Mouse (Mus musculus): ENCODE measurements around the gene Nln. TPM values are rescaled to one million over a fixed set of nuclear protein-coding genes. Genes with fewer than 3 reads are reported as not detected.

The Nln gene
- polyA plus RNA-seq, 1 experiment from 2014 or later: 69.1 TPM

DNA sequence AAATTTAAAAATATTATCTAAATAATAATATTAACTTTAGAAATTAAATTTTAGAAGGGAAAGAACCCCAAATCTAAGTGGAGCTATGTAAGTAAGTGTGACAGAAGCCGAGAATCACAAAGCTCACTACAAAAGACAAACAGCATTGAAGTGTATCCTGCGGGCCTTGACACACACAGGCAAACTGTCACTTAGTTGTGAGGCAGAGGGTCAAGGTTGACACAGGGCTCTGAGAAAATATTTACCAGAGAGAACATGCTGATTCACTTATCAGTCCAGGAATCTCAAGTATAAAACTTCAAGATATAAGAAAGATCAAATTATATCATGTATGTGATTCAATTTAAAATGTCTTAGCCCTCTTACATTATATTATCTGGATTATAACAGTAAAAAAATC lies 85.1 kb downstream of the Nln start:
- no peaks in the 10 kb centered on the region for H3K9me3 ChIP-seq (ENCODE audit: control insufficient read depth, low read length)
- H3K9ac ChIP-seq (replicated peaks; ENCODE audit: low read length): no peak overlapping the region
- H3K4me1 ChIP-seq (ENCODE audit: control insufficient read depth, insufficient read depth, low read length): no peaks in the 10 kb centered on the region
- H3K4me2 ChIP-seq (ENCODE audit: low read length): no peak overlapping the region
- no peak overlapping the region for H3K4me3 ChIP-seq (replicated peaks; ENCODE audit: low read depth, low read length)
- peaks cover 7% of the 10 kb centered on the region; the same call in 1 of the 2 replicates for H3K36me3 ChIP-seq (ENCODE audit: control insufficient read depth, insufficient read depth, low read length)
- 69% methylated on average over 2 of the region's 2 CpGs for WGBS
- H3K27ac ChIP-seq (replicated peaks; ENCODE audit: low read depth, low read length): no peak overlapping the region
- DNase-seq (no peak), ATAC-seq (ENCODE audit: low FRiP score, low TSS enrichment) (no peak)
- no peaks in the 10 kb centered on the region for H3K27me3 ChIP-seq (ENCODE audit: control insufficient read depth, insufficient read depth, low read length)

DNA sequence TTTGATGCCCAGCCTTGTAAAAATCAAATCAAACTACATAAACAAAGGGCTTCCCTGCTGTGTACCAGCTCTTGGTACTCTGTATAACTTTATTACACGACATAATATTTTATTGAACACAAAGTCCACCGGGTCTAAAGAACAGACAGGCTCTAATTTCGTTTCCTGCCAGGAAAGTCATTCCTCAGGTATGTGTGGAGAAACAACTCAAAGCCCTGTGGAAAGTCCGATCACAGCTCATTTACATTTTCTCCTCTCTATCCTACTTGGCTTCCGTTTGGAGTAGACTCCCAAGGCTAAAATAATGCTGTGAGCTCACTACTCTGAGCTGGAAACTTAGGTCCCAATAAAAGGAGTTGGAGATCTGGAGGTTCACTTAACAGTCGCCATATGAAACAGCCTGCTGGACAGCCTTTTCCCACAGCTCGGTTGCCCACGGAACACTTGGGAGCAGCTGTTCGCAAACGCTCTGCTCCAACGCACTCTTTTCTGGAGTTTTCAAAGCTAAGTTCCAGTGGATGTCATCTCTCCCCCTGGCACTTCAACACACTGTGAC lies 86.0 kb downstream of the Nln start:
- no peak for ATAC-seq (ENCODE audit: low FRiP score, low TSS enrichment)
- Histone ChIP-seq H3K4me3 (replicated peaks; ENCODE audit: low read depth, low read length) (no peak overlapping the region), H3K4me1 (ENCODE audit: control insufficient read depth, insufficient read depth, low read length) (no peaks in the 10 kb centered on the region), H3K36me3 (ENCODE audit: control insufficient read depth, insufficient read depth, low read length) (peaks cover 7% of the 10 kb centered on the region; the same call in 1 of the 2 replicates), H3K4me2 (ENCODE audit: low read length) (no peak overlapping the region), H3K9me3 (ENCODE audit: control insufficient read depth, low read length) (no peaks in the 10 kb centered on the region), H3K9ac (replicated peaks; ENCODE audit: low read length) (no peak overlapping the region), H3K27me3 (ENCODE audit: control insufficient read depth, insufficient read depth, low read length) (no peaks in the 10 kb centered on the region), H3K27ac (replicated peaks; ENCODE audit: low read depth, low read length) (no peak overlapping the region)
- no peak for DNase-seq
- 76% methylated on average over 11 of the region's 11 CpGs for WGBS

DNA sequence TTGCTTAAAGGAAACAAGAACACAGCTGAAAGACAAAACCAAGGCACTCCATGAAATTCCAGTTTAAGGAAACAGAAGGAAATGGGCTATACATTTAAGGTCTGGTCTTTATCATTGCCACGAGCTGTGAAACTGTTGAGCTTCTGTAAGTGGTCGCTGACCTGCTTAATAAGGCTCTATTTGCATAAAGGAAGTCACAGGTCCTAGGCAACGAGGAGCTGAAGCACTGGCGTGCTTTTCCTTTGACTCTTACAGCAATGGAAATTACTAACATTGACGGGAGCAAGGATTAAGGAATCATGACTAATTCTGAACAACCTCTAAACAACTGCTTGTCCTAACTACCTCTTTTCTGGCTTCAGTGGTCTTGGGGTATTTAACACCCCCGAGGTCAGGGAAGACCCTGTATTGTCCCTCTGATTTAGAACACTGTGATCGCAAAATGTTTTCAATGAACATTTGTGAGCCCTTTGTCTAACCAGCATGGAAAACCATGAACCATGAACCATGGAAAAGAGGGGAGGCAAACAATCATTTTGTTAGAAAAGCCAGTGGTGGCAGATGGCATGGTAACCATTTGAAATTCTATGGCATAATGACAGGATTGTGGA lies 90.8 kb downstream of the Nln start:
- H3K27me3 ChIP-seq (ENCODE audit: control insufficient read depth, insufficient read depth, low read length): no peaks in the 10 kb centered on the region
- no peaks in the 10 kb centered on the region for H3K9me3 ChIP-seq (ENCODE audit: control insufficient read depth, low read length)
- H3K27ac ChIP-seq (replicated peaks; ENCODE audit: low read depth, low read length): no peak overlapping the region
- 5% methylated on average over 7 of the region's 7 CpGs for WGBS
- H3K36me3 ChIP-seq (ENCODE audit: control insufficient read depth, insufficient read depth, low read length): peaks cover 7% of the 10 kb centered on the region; the same call in 1 of the 2 replicates
- DNase-seq (no peak), ATAC-seq (ENCODE audit: low FRiP score, low TSS enrichment) (no peak)
- H3K4me2 ChIP-seq (ENCODE audit: low read length): no peak overlapping the region
- H3K4me3 ChIP-seq (replicated peaks; ENCODE audit: low read depth, low read length): no peak overlapping the region
- H3K9ac ChIP-seq (replicated peaks; ENCODE audit: low read length): no peak overlapping the region
- no peaks in the 10 kb centered on the region for H3K4me1 ChIP-seq (ENCODE audit: control insufficient read depth, insufficient read depth, low read length)

DNA sequence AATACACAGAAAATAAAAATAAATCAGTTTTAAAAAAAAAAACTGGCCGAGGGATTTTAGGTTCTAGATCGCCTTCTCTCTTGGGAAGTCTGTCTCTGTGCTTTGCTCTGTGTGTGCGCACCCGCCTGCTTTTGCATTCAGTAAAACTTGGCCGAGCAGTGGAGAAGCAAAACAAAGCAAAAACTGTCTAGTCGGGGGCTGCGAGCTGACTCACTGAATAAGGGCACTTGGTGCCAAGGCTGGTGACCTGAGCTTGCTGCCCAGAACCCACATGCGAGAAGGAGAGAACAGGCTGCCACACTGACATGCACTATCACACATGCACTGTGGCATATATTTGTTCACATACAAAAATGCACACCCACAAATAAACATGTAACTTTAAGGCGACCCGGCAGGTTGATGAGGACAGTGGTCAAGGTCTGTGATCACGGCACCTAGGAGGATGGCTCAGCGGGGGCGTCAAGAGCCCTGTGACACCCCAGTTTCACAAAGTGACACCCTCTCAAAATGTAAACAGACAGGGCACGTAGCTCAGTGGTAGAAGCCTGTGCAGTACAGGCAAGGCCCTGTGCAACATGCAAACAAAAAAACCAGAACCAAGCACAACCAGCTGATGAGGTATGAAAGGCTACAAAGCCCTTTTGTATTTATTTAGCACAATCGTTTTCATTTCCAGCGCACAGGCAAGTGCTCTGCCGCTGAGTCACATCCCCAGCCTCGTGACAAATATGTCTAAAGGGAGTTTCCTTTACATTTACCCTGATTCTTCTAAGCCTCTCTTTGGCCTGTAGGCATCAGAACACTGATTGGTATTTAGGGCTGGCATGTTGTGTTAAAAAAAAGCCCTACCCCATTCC lies 93.9 kb downstream of the Nln start:
- no peak for DNase-seq
- no peak overlapping the region for H3K4me2 ChIP-seq (ENCODE audit: low read length)
- H3K9me3 ChIP-seq (ENCODE audit: control insufficient read depth, low read length): no peaks in the 10 kb centered on the region
- no peaks in the 10 kb centered on the region for H3K36me3 ChIP-seq (ENCODE audit: control insufficient read depth, insufficient read depth, low read length)
- 88% methylated on average over 18 of the region's 18 CpGs for WGBS
- no peak overlapping the region for H3K4me3 ChIP-seq (replicated peaks; ENCODE audit: low read depth, low read length)
- ATAC-seq (ENCODE audit: low FRiP score, low TSS enrichment): no peak
- H3K9ac ChIP-seq (replicated peaks; ENCODE audit: low read length): no peak overlapping the region
- H3K4me1 ChIP-seq (ENCODE audit: control insufficient read depth, insufficient read depth, low read length): no peaks in the 10 kb centered on the region
- no peaks in the 10 kb centered on the region for H3K27me3 ChIP-seq (ENCODE audit: control insufficient read depth, insufficient read depth, low read length)
- H3K27ac ChIP-seq (replicated peaks; ENCODE audit: low read depth, low read length): no peak overlapping the region

DNA sequence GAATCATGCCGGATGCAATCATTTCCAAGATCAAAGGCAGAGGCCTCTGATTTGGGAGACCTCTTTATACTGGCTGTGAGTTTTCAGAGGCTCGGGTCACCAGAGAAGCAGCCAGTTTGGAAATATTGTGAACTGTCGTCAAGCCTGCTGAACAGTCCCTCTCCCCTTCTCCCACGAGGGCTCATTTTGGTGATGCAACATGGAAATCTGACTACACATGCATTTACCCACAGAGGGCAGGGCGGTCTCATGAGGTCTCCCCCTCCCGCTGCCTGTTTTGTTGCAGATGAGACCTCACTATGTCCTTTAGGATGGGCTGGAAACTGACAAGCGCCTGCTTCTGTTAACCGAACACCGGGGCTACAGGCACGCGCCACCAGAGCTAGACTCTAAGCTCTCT lies 95.4 kb downstream of the Nln start:
- ATAC-seq (ENCODE audit: low FRiP score, low TSS enrichment): no peak
- H3K27me3 ChIP-seq (ENCODE audit: control insufficient read depth, insufficient read depth, low read length): no peaks in the 10 kb centered on the region

DNA sequence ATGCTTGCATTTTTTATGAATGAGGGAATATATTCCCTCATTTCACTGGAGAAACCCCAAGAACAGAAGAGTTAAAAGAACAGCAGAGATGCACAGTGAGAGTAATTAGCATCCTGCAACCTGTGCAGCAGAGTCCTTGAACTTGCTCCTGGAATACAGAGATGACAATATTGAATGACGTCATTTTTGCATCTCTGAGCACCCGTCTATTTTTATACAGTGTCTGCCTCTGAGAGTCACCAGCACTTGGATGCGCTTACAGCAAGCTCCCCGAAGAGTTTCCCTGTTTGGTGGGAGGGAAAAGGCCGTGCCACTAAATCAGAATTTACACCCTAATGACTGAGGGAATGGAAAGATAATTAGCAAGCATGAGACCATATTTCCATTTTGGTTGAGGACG lies 96.0 kb downstream of the Nln start:
- ATAC-seq (ENCODE audit: low FRiP score, low TSS enrichment): peak; percentile 53; the same call in 1 of the 2 replicates
- H3K4me2 ChIP-seq (ENCODE audit: low read length): no peak overlapping the region
- no peak overlapping the region for H3K9ac ChIP-seq (replicated peaks; ENCODE audit: low read length)
- H3K27me3 ChIP-seq (ENCODE audit: control insufficient read depth, insufficient read depth, low read length): no peaks in the 10 kb centered on the region
- DNase-seq: no peak
- H3K36me3 ChIP-seq (ENCODE audit: control insufficient read depth, insufficient read depth, low read length): no peaks in the 10 kb centered on the region
- no peak overlapping the region for H3K4me3 ChIP-seq (replicated peaks; ENCODE audit: low read depth, low read length)
- WGBS: 60% methylated on average over 6 of the region's 6 CpGs
- no peaks in the 10 kb centered on the region for H3K4me1 ChIP-seq (ENCODE audit: control insufficient read depth, insufficient read depth, low read length)
- H3K9me3 ChIP-seq (ENCODE audit: control insufficient read depth, low read length): no peaks in the 10 kb centered on the region
- H3K27ac ChIP-seq (replicated peaks; ENCODE audit: low read depth, low read length): no peak overlapping the region

More for the DNA sequence above, 95.4 kb downstream of the Nln start:
- H3K9me3 ChIP-seq (ENCODE audit: control insufficient read depth, low read length): no peaks in the 10 kb centered on the region
- no peak overlapping the region for H3K4me2 ChIP-seq (ENCODE audit: low read length)
- no peaks in the 10 kb centered on the region for H3K4me1 ChIP-seq (ENCODE audit: control insufficient read depth, insufficient read depth, low read length)
- H3K27ac ChIP-seq (replicated peaks; ENCODE audit: low read depth, low read length): no peak overlapping the region
- no peak overlapping the region for H3K9ac ChIP-seq (replicated peaks; ENCODE audit: low read length)
- DNase-seq: no peak
- WGBS: 82% methylated on average over 11 of the region's 11 CpGs
- H3K36me3 ChIP-seq (ENCODE audit: control insufficient read depth, insufficient read depth, low read length): no peaks in the 10 kb centered on the region
- H3K4me3 ChIP-seq (replicated peaks; ENCODE audit: low read depth, low read length): no peak overlapping the region

DNA sequence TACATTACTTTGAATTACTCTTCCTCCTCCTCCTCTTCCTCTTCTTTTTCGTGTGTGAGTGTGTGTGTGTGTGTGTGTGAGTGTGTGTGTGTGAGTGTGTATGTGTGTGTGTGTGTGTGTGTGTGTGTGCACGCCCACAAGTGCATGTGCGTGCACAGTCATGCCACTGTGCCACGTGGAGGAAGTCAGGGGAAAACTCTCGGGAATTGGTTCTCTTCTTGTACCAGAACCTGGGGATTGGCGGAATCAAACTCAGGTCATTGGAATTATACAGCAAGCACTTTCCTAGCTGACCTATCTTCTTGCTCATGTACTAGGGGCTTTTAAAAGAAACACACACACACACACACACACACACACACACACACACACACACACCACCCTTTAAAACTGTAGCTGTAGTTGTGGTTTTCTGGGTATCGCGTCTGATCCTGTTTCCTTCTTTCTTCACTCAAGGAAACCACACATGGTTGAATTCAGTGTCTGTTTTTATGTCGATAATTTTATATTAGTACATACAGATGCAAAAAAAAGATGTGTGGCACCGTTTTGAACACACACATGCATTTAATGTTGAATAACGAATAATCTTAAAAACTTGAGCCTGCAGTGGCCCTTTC lies 97.1 kb downstream of the Nln start:
- ATAC-seq (ENCODE audit: low FRiP score, low TSS enrichment) (no peak), DNase-seq (no peak)
- H3K4me2 ChIP-seq (ENCODE audit: low read length): no peak overlapping the region
- WGBS: 89% methylated on average over 11 of the region's 11 CpGs
- H3K27ac ChIP-seq (replicated peaks; ENCODE audit: low read depth, low read length): no peak overlapping the region
- no peak overlapping the region for H3K9ac ChIP-seq (replicated peaks; ENCODE audit: low read length)
- H3K4me3 ChIP-seq (replicated peaks; ENCODE audit: low read depth, low read length): no peak overlapping the region
- H3K27me3 ChIP-seq (ENCODE audit: control insufficient read depth, insufficient read depth, low read length): no peaks in the 10 kb centered on the region
- no peaks in the 10 kb centered on the region for H3K4me1 ChIP-seq (ENCODE audit: control insufficient read depth, insufficient read depth, low read length)
- no peaks in the 10 kb centered on the region for H3K9me3 ChIP-seq (ENCODE audit: control insufficient read depth, low read length)
- no peaks in the 10 kb centered on the region for H3K36me3 ChIP-seq (ENCODE audit: control insufficient read depth, insufficient read depth, low read length)

DNA sequence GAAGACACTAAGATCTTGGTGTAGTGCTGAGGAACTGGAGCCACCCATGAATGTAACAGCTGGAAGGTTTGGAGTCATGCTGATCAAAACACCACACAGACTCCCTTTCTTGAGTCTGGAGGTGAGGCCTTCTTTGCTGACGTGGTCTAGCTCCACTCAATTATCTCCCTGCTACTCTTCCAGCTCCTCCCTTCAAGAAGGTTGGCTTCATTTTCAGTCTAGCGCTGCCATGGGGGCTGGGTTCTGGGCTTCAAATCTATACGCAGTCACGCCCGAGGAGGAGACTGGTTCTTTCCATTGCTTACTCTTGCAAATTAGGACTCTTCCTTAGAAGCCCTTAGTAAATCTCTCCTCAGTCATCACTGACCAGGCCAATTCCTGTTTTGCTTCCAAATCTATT lies 98.1 kb downstream of the Nln start:
- no peaks in the 10 kb centered on the region for H3K9me3 ChIP-seq (ENCODE audit: control insufficient read depth, low read length)
- DNase-seq: no peak
- 92% methylated on average over 5 of the region's 5 CpGs for WGBS
- ATAC-seq (ENCODE audit: low FRiP score, low TSS enrichment): no peak
- no peaks in the 10 kb centered on the region for H3K4me1 ChIP-seq (ENCODE audit: control insufficient read depth, insufficient read depth, low read length)
- no peaks in the 10 kb centered on the region for H3K27me3 ChIP-seq (ENCODE audit: control insufficient read depth, insufficient read depth, low read length)
- no peak overlapping the region for H3K4me2 ChIP-seq (ENCODE audit: low read length)
- no peak overlapping the region for H3K27ac ChIP-seq (replicated peaks; ENCODE audit: low read depth, low read length)
- no peak overlapping the region for H3K9ac ChIP-seq (replicated peaks; ENCODE audit: low read length)
- no peak overlapping the region for H3K4me3 ChIP-seq (replicated peaks; ENCODE audit: low read depth, low read length)
- no peaks in the 10 kb centered on the region for H3K36me3 ChIP-seq (ENCODE audit: control insufficient read depth, insufficient read depth, low read length)
